In the genomic region with DNA sequence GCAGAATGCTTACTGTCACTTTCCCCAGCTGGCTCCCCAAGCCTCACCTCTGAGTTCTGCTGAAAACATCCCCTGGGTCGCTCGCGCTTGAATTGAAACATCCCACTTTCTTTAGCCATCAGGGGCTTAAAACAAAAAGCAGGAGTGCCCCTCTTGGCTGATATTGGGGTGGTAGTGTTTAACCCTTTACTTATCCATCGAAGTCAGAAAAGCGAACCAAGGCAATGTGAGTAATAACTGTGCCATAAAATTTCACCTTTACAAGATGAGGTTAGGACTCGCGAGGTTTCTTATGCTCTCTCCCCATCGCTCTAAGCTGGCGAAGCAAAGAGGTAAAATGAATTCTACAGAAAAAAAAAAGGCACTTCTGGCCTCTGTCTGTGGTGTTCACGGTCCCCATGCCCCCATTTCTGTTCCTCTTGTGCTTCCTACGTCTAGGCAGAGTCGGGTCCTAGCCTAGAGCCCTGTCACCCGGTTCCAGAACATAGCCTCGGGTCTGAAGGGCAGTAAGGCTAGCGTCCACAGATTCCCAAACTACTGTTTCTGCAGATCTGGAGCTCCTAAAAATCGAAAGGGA, we compare ENCODE assay signal across 12 mouse cellular contexts. TPM values are rescaled to one million over a fixed set of nuclear protein-coding genes. Genes with fewer than 3 reads are reported as not detected.
DNase-seq lines count a peak whose midpoint lies in the region; ATAC-seq and TF ChIP-seq lines count a peak whose summit lies in the region.
"Had no signal": no experiment of that assay in that cellular context is flagged by ENCODE, and none has a peak within 500 bp of the region (broad histone marks: within the 10 kb centered on the region; RNA-seq: fewer than 3 reads in every experiment).

No protein-coding gene starts in this region.

- H3K9ac ChIP-seq in midbrain, postnatal 0 days (replicated peaks; ENCODE audit: low read length, poor library complexity, severe bottlenecking) = no peak overlapping the region
- H3K9ac ChIP-seq in limb, embryonic 13.5 days = no peak overlapping the region

- intact Hi-C loops in gastrocnemius, adult 2 months (cut with DNase I) = loop anchor here (10.0 kb wide), 1 partner anchor 148 kb away; a partner anchor contains a TSS

- peaks cover 58% of the 10 kb centered on the region for H3K4me1 ChIP-seq in midbrain, embryonic 10.5 days
- H3K4me1 ChIP-seq in midbrain, postnatal 0 days (ENCODE audit: insufficient read depth, low read length) = no peaks in the 10 kb centered on the region
- peaks cover 42% of the 10 kb centered on the region for H3K4me1 ChIP-seq in limb, embryonic 13.5 days

- no peak for DNase-seq in gastrocnemius, adult 2 months
- DNase-seq in gastrocnemius, postnatal 4 days (ENCODE audit: low spot score in 2 of 2) = no peak
- no peak for DNase-seq in midbrain, embryonic 10.5 days (ENCODE audit: low spot score)
- DNase-seq in midbrain, postnatal 0 days (ENCODE audit: low spot score) = no peak
- no peak for DNase-seq in left cerebral cortex, adult 9 months (ENCODE audit: low spot score in 2 of 2)
- DNase-seq in right cerebral cortex, postnatal 36 days (ENCODE audit: low spot score in 2 of 2) = no peak
- no peak for DNase-seq in thymus, postnatal 25 days
- DNase-seq: cerebellum, adult 2 months; layer of hippocampus, adult 9-11 months; right cerebral cortex, postnatal 4 days had no signal

- peaks cover 100% of the 10 kb centered on the region for H3K27me3 ChIP-seq in midbrain, embryonic 10.5 days (ENCODE audit: low read depth, poor library complexity, severe bottlenecking)
- H3K27me3 ChIP-seq in midbrain, postnatal 0 days (ENCODE audit: insufficient read depth, low read length) = peaks cover 74% of the 10 kb centered on the region
- peaks cover 96% of the 10 kb centered on the region for H3K27me3 ChIP-seq in limb, embryonic 13.5 days

- H3K9me3 ChIP-seq in midbrain, embryonic 10.5 days (replicated peaks) = no peaks in the 10 kb centered on the region
- H3K9me3 ChIP-seq in midbrain, postnatal 0 days (ENCODE audit: low read length) = no peaks in the 10 kb centered on the region
- H3K9me3 ChIP-seq in limb, embryonic 13.5 days = no peaks in the 10 kb centered on the region; the same call in 1 of the 2 replicates

- no peaks in the 10 kb centered on the region for H3K36me3 ChIP-seq in midbrain, embryonic 10.5 days
- H3K36me3 ChIP-seq in midbrain, postnatal 0 days (ENCODE audit: insufficient read depth, low read length) = no peaks in the 10 kb centered on the region
- H3K36me3 ChIP-seq in limb, embryonic 13.5 days = no peaks in the 10 kb centered on the region

- peak overlapping the region; percentile 59 for H3K4me3 ChIP-seq in gastrocnemius, adult 2 months
- H3K4me3 ChIP-seq in midbrain, embryonic 10.5 days = peak overlapping the region; percentile 60
- H3K4me3 ChIP-seq in midbrain, postnatal 0 days (ENCODE audit: low read depth, low read length) = no peak overlapping the region
- peak overlapping the region; percentile 31 for H3K4me3 ChIP-seq in limb, embryonic 13.5 days

- H3K4me2 ChIP-seq in midbrain, postnatal 0 days (ENCODE audit: low read depth, low read length, poor library complexity, severe bottlenecking) = no peak overlapping the region
- peak overlapping the region; percentile 58 for H3K4me2 ChIP-seq in limb, embryonic 13.5 days (replicated peaks)

- no peak for TF ChIP-seq CTCF in gastrocnemius, adult 2 months (IDR thresholded peaks at IDR 0.05)
- no peak for TF ChIP-seq CTCF in midbrain, postnatal 0 days (IDR thresholded peaks at IDR 0.05)

- no peak overlapping the region for H3K27ac ChIP-seq in gastrocnemius, adult 2 months
- peak overlapping the region; percentile 74; the same call in 1 of the 2 replicates for H3K27ac ChIP-seq in midbrain, embryonic 10.5 days (replicated peaks)
- H3K27ac ChIP-seq in midbrain, postnatal 0 days (ENCODE audit: low read depth, low read length) = no peak overlapping the region
- H3K27ac ChIP-seq in limb, embryonic 13.5 days = no peak overlapping the region

- no peak for ATAC-seq in midbrain, postnatal 0 days (ENCODE audit: low FRiP score)
- no peak for ATAC-seq in limb, embryonic 13.5 days (ENCODE audit: low FRiP score, low read depth)

- WGBS in midbrain, embryonic 10.5 days = under 1% methylated on average over 16 of the region's 16 CpGs
- WGBS in midbrain, postnatal 0 days = 3% methylated on average over 16 of the region's 16 CpGs
- 2% methylated on average over 16 of the region's 16 CpGs for WGBS in limb, embryonic 13.5 days

RNA-seq across cellular contexts. Expression of a gene that starts 10.5 kb away (rescaled TPM):
- total RNA-seq in gastrocnemius, adult 2 months (2021) = not detected
- not detected for total RNA-seq in gastrocnemius, postnatal 4 days (2021)
- 1.1 and 1.2 TPM in 2 replicates for polyA plus RNA-seq in midbrain, embryonic 10.5 days (2016; fragmentation: Nextera tagmentation; extraction: Ambion mirVana)
- not detected in 2 replicates for total RNA-seq in midbrain, postnatal 0 days (2014; rRNA removed)
- 0.43 and 1.2 TPM in 2 replicates for polyA plus RNA-seq in midbrain, postnatal 0 days (2015; fragmentation: Nextera tagmentation; extraction: Ambion mirVana)
- 1.8 and 3.4 TPM in 2 replicates for polyA plus RNA-seq in limb, embryonic 13.5 days (2015; fragmentation: Nextera tagmentation; extraction: Ambion mirVana)
- total RNA-seq: gastrocnemius, adult 8-10 months had no signal
